Mouse (Mus musculus) splenic B cell, adult 2 months (primary cell): ENCODE results near the gene Ptpro.
A peak's percentile ranks its signal among the peaks of the same experiment; 100 is the strongest.
"Not testable (repeated sequence)": the region's sequence is repeated elsewhere in the genome, so short reads cannot be mapped to it uniquely, and the experiment has no call there.

ENCODE experiments used
- DNase-seq: peaks from one replicate; pipeline ENCODE4 v3.0.0-alpha.2; 2011; ENCODE audit warnings: low read depth, low spot score
- H3K27me3 ChIP-seq: 2 replicates; pipeline ENCODE4 v1.6.1; 2012; ENCODE audit warnings: mild to moderate bottlenecking, low read length, moderate library complexity, mixed read lengths; ENCODE audit not compliant: control insufficient read depth, poor library complexity, insufficient read depth, severe bottlenecking
- H3K36me3 ChIP-seq: 2 replicates; pipeline ENCODE4 v1.6.1; 2012; ENCODE audit warnings: mild to moderate bottlenecking, low read length, moderate library complexity, mixed read lengths; ENCODE audit not compliant: control insufficient read depth, poor library complexity, insufficient read depth, severe bottlenecking

The Ptpro gene

GRCm38 (mm10) chr6:137437486-137437885 is 185.4 kb downstream of the Ptpro start:
- Histone ChIP-seq H3K27me3 (no peaks in the 10 kb centered on the region), H3K36me3 (no peaks in the 10 kb centered on the region)
- DNase-seq = no peak

GRCm38 (mm10) chr6:137437902-137438580 is 185.9 kb downstream of the Ptpro start:
- Histone ChIP-seq H3K27me3 (no peaks in the 10 kb centered on the region), H3K36me3 (no peaks in the 10 kb centered on the region)
- DNase-seq = no peak

GRCm38 (mm10) chr6:137440559-137441486 is 188.7 kb downstream of the Ptpro start:
- Histone ChIP-seq H3K27me3 (no peaks in the 10 kb centered on the region), H3K36me3 (no peaks in the 10 kb centered on the region)
- no peak for DNase-seq

GRCm38 (mm10) chr6:137443089-137443488 is 191.0 kb downstream of the Ptpro start:
- H3K27me3 ChIP-seq = no peaks in the 10 kb centered on the region
- DNase-seq = no peak
- no peaks in the 10 kb centered on the region for H3K36me3 ChIP-seq

- not testable (repeated sequence) for H3K36me3 ChIP-seq, H3K27me3 ChIP-seq, DNase-seq
These were observed 194.0 kb downstream of the Ptpro start for GRCm38 (mm10) chr6:137446116-137446515.

GRCm38 (mm10) chr6:137455537-137456041 is 203.5 kb downstream of the Ptpro start:
- Histone ChIP-seq H3K27me3 (no peaks in the 10 kb centered on the region; the same call in 1 of the 2 replicates), H3K36me3 (no peaks in the 10 kb centered on the region)
- DNase-seq = peak; percentile 67

GRCm38 (mm10) chr6:137456064-137456463 is 203.9 kb downstream of the Ptpro start:
- no peak for DNase-seq

GRCm38 (mm10) chr6:137457210-137457609 is 205.1 kb downstream of the Ptpro start:
- Histone ChIP-seq H3K36me3 (no peaks in the 10 kb centered on the region), H3K27me3 (no peaks in the 10 kb centered on the region; the same call in 1 of the 2 replicates)
- DNase-seq = no peak

More at GRCm38 (mm10) chr6:137456064-137456463, 203.9 kb downstream of the Ptpro start:
- no peaks in the 10 kb centered on the region; the same call in 1 of the 2 replicates for H3K27me3 ChIP-seq
- H3K36me3 ChIP-seq = no peaks in the 10 kb centered on the region

GRCm38 (mm10) chr6:137458136-137458535 is 206.0 kb downstream of the Ptpro start:
- DNase-seq = no peak
- H3K36me3 ChIP-seq = no peaks in the 10 kb centered on the region
- no peaks in the 10 kb centered on the region; the same call in 1 of the 2 replicates for H3K27me3 ChIP-seq

- Histone ChIP-seq H3K36me3 (no peaks in the 10 kb centered on the region), H3K27me3 (no peaks in the 10 kb centered on the region)
- DNase-seq = no peak
These were observed 211.7 kb downstream of the Ptpro start for GRCm38 (mm10) chr6:137463771-137464170.

GRCm38 (mm10) chr6:137465253-137465652 is 213.1 kb downstream of the Ptpro start:
- DNase-seq = no peak
- no peaks in the 10 kb centered on the region for H3K36me3 ChIP-seq
- H3K27me3 ChIP-seq = no peaks in the 10 kb centered on the region

GRCm38 (mm10) chr6:137466256-137466655 is 214.1 kb downstream of the Ptpro start:
- no peaks in the 10 kb centered on the region for H3K36me3 ChIP-seq

GRCm38 (mm10) chr6:137467696-137468095 is 215.6 kb downstream of the Ptpro start:
- Histone ChIP-seq H3K27me3 (no peaks in the 10 kb centered on the region), H3K36me3 (no peaks in the 10 kb centered on the region)
- no peak for DNase-seq

More at GRCm38 (mm10) chr6:137466256-137466655, 214.1 kb downstream of the Ptpro start:
- DNase-seq = no peak
- H3K27me3 ChIP-seq = no peaks in the 10 kb centered on the region

- no peaks in the 10 kb centered on the region for H3K27me3 ChIP-seq
- H3K36me3 ChIP-seq = no peaks in the 10 kb centered on the region
- DNase-seq = peak; percentile 4
These were observed 217.4 kb downstream of the Ptpro start for GRCm38 (mm10) chr6:137469541-137469940.
